Mouse (Mus musculus) hindbrain, embryonic 11.5 days (tissue): ENCODE measurements at regions not wholly inside any gene's neighbourhood (a gene's known extent, or its start where the extent isn't known, plus 50 kb on each side); places are given as distances from the start of the nearest gene placed in this dataset.
A peak's percentile ranks its signal among the peaks of the same experiment; 100 is the strongest.

Source experiments
- ATAC-seq: fragments of 200-750 bp; cut with Nextera tagmentation; 2 replicates; pipeline ENCODE4 v1.8.0; 2017; ENCODE audit warnings: mild to moderate bottlenecking, moderate TSS enrichment, moderate library complexity; ENCODE audit not compliant: low FRiP score
- DNase-seq: peaks from one replicate; pipeline ENCODE4 v3.0.0-alpha.2; 2015; ENCODE audit warnings: low spot score
- H3K27ac ChIP-seq: fragments of 300-500 bp; sonication (generic); 2 replicates; pipeline ENCODE4 v1.5.1; 2014; ENCODE audit warnings: mild to moderate bottlenecking, low read depth, low read length
- H3K27me3 ChIP-seq: fragments of 300-500 bp; sonication (generic); 2 replicates; pipeline ENCODE4 v1.6.1; 2014; ENCODE audit warnings: mild to moderate bottlenecking, low read length, moderate library complexity, mixed read lengths; ENCODE audit not compliant: control insufficient read depth, insufficient read depth
- H3K36me3 ChIP-seq: fragments of 300-500 bp; sonication (generic); 2 replicates; pipeline ENCODE4 v1.6.1; 2014; ENCODE audit warnings: mild to moderate bottlenecking, low read length, moderate library complexity, mixed read lengths; ENCODE audit not compliant: control insufficient read depth, insufficient read depth
- H3K4me1 ChIP-seq: fragments of 300-500 bp; sonication (generic); replicated peaks from 2 replicates; pipeline ENCODE4 v1.6.1; 2014; ENCODE audit warnings: low read length, mixed read lengths; ENCODE audit not compliant: control insufficient read depth, insufficient read depth
- H3K4me2 ChIP-seq: fragments of 300-500 bp; sonication (generic); replicated peaks from 2 replicates; pipeline ENCODE4 v1.6.1; 2014; ENCODE audit warnings: mild to moderate bottlenecking, low read depth, low read length
- H3K4me3 ChIP-seq: fragments of 300-500 bp; sonication (generic); 2 replicates; pipeline ENCODE4 v1.5.1; 2014; ENCODE audit warnings: low read depth, low read length
- H3K9ac ChIP-seq: fragments of 300-500 bp; sonication (generic); 2 replicates; pipeline ENCODE4 v1.6.1; 2014; ENCODE audit warnings: low read depth, low read length
- H3K9me3 ChIP-seq: fragments of 300-500 bp; sonication (generic); 2 replicates; pipeline ENCODE4 v1.6.1; 2016; ENCODE audit warnings: low read length; ENCODE audit not compliant: control insufficient read depth
- WGBS: fragments of 180-500 bp; shearing (Covaris S2); extraction: QIAGEN DNeasy Blood & Tissue Kit; methylation state at CpG from one replicate; pipeline ENCODE4 v1.1.7; 2014; 5-methylcytosine and 5-hydroxymethylcytosine counted together

- Histone ChIP-seq H3K27ac (no peak overlapping the region), H3K9ac (no peak overlapping the region), H3K4me3 (no peak overlapping the region), H3K9me3 (no peaks in the 10 kb centered on the region), H3K36me3 (no peaks in the 10 kb centered on the region), H3K4me1 (no peaks in the 10 kb centered on the region), H3K4me2 (no peak overlapping the region), H3K27me3 (no peaks in the 10 kb centered on the region)
- 77% methylated on average over 7 of the region's 7 CpGs for WGBS
- ATAC-seq (no peak), DNase-seq (no peak)
Observed at GRCm38 (mm10) chr7:74688116-74688702, 133.6 kb upstream of the Slco3a1 start.

DNA sequence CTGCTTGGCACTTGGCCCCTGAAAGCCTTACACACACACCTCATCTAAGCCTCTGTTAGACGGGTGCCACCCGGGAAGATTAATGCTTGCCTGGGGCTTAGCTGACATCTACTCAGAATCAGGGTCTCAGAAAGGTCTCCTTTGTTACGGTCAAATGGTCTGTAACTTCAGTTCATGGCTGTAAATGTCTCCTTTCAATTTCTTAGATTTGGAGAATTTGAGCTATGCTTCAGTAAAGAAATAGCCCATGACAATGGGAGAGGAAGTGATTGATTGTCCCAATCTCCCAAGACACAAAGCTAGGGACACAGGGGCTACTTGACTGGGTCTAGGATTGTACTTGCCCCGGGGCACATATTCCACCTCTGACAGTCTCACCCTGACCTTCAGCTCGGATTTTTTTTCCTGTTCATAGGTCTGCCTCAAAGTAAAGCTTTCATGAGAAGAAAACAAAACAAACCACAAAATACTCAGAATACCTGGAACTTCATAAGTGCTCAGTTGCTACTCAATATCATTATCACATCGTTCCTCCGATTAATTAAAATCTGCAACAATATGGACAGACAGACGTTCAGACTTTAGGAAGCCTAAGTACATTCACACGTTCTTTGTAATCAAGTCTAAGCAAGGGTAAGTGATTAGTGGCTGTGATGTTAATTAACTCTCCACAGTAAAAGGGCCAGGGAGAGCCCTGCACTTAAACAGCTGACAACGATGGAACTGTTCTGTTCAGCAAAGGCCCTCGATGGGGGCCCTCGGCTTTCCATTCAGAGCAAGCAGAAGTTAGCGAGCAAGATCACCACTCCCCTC is 132.9 kb upstream of the Slco3a1 start:
- Histone ChIP-seq H3K36me3 (no peaks in the 10 kb centered on the region), H3K4me2 (no peak overlapping the region), H3K4me1 (no peaks in the 10 kb centered on the region), H3K4me3 (no peak overlapping the region), H3K27me3 (no peaks in the 10 kb centered on the region), H3K9me3 (no peaks in the 10 kb centered on the region), H3K9ac (no peak overlapping the region), H3K27ac (no peak overlapping the region)
- DNase-seq: peak; percentile 16
- peak; percentile 49; the same call in 1 of the 2 replicates for ATAC-seq
- 49% methylated on average over 13 of the region's 13 CpGs for WGBS

- no peak overlapping the region for H3K4me3 ChIP-seq
- no peak for DNase-seq
- H3K9ac ChIP-seq: no peak overlapping the region
- 83% methylated on average over 2 of the region's 2 CpGs for WGBS
- H3K36me3 ChIP-seq: no peaks in the 10 kb centered on the region
- no peak overlapping the region for H3K4me2 ChIP-seq
- no peaks in the 10 kb centered on the region for H3K27me3 ChIP-seq
- H3K27ac ChIP-seq: no peak overlapping the region
- no peaks in the 10 kb centered on the region for H3K4me1 ChIP-seq
- no peaks in the 10 kb centered on the region for H3K9me3 ChIP-seq
- ATAC-seq: no peak
Observed at GRCm38 (mm10) chr7:74683979-74684378, 129.4 kb upstream of the Slco3a1 start.

DNA sequence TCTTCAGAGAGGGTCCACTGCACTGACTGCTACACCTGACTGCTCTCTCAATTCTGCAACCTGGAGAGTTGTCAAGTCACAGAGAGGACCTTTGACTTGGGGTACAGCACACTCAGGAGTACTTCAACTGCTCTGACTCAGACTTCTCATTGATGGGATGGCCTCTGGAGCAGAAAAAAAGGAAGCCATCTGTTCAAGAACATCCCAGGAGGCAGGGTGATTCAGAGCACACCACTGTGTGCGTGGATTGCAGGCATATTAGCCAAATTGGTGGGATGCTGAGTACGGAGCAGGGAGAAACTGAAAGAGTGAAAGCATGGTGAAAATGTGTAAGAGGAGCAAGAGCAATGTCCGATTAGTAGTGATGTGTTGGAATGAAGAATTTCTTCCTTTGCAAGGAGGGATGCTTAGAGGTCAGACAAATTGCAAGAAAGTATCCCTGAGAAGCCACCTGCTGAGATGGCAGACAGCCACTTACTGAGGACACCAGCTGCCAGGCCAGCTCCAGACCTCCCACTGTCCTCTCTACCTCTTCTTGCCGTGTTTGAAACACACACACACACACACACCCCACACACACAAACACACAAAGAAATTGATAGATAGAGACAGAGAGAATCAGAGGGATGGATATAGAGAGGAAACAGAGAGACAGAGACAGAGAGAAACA is 119.2 kb upstream of the Slco3a1 start:
- DNase-seq (no peak), ATAC-seq (no peak)
- Histone ChIP-seq H3K4me2 (no peak overlapping the region), H3K4me3 (no peak overlapping the region), H3K9ac (no peak overlapping the region), H3K9me3 (no peaks in the 10 kb centered on the region), H3K27ac (no peak overlapping the region), H3K36me3 (no peaks in the 10 kb centered on the region), H3K4me1 (no peaks in the 10 kb centered on the region), H3K27me3 (no peaks in the 10 kb centered on the region)
- WGBS: 74% methylated on average over 4 of the region's 4 CpGs

DNA sequence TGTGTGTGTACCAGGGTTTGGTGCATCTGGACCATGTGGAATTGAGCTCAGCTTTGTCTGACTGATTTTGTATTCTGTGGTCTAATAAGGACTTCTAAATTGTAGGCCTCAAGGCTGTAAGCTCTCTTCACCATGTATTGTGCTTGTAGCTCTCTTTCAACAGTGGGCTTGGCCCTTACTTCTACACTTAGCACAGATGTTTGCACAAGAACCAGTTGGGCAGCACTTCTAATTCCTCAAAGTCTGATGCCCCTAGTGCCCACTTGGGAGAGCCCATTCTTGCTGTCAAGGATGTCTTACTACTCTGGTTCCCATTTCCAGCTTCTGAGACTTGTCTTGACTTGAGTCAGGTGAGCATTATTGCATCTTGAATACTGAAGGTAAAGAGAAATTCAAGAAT is 114.5 kb upstream of the Slco3a1 start:
- H3K4me3 ChIP-seq: no peak overlapping the region
- no peaks in the 10 kb centered on the region for H3K9me3 ChIP-seq
- H3K27me3 ChIP-seq: no peaks in the 10 kb centered on the region
- H3K27ac ChIP-seq: no peak overlapping the region
- no peak for ATAC-seq
- no peak for DNase-seq
- no peak overlapping the region for H3K4me2 ChIP-seq
- H3K4me1 ChIP-seq: no peaks in the 10 kb centered on the region
- no peak overlapping the region for H3K9ac ChIP-seq
- H3K36me3 ChIP-seq: no peaks in the 10 kb centered on the region

DNA sequence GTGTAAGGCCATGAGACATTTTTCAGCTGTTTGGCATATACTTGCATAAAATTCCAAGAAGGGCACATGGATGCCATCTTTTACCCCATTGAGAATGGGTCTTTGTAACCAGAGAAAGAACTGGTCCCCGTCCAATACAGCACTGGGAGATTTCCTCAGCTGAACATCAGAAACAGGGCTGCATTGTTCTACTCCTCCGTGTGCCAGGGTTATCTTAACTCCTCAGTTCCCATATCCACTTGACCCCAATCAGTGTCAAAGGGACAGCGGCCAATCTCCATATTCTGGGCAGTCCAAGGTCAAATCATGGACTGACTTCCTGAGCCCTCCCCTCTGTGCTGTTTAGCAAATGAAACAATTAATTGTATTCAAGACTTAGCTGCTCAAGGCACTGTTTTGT is 112.5 kb upstream of the Slco3a1 start:
- no peaks in the 10 kb centered on the region for H3K9me3 ChIP-seq
- DNase-seq: no peak
- WGBS: 68% methylated on average over 3 of the region's 3 CpGs
- no peak for ATAC-seq
- H3K9ac ChIP-seq: no peak overlapping the region
- no peaks in the 10 kb centered on the region for H3K36me3 ChIP-seq
- H3K27me3 ChIP-seq: no peaks in the 10 kb centered on the region
- no peak overlapping the region for H3K4me2 ChIP-seq
- H3K4me3 ChIP-seq: no peak overlapping the region
- no peaks in the 10 kb centered on the region for H3K4me1 ChIP-seq
- H3K27ac ChIP-seq: no peak overlapping the region

DNA sequence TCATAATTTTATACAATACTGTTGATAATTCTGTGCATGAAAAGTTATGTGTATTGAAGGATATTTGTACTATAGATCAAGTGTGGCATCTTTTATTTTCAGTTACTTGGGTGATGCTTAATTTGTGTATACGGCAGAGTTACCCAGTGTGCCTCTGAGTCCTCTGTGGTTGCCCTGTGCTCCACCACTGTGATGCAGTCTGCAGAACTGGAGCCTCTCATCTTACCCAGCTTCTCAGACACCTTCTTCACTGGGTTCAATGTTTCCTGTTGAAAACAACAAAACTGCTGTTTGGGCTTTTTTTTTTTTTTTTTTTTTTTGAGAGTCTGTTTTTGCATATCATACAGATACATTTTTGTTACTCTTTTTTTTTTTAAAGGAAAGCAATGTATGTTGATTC is 109.2 kb upstream of the Slco3a1 start:
- H3K9ac ChIP-seq: no peak overlapping the region
- no peak overlapping the region for H3K4me3 ChIP-seq
- ATAC-seq (no peak), DNase-seq (no peak)
- no peak overlapping the region for H3K4me2 ChIP-seq
- no peaks in the 10 kb centered on the region for H3K27me3 ChIP-seq
- H3K27ac ChIP-seq: no peak overlapping the region
- WGBS: 89% methylated on average over 1 of the region's 1 CpGs
- no peaks in the 10 kb centered on the region for H3K36me3 ChIP-seq
- no peaks in the 10 kb centered on the region for H3K4me1 ChIP-seq
- H3K9me3 ChIP-seq: no peaks in the 10 kb centered on the region

- ATAC-seq (no peak), DNase-seq (no peak)
- Histone ChIP-seq H3K9ac (no peak overlapping the region), H3K9me3 (no peaks in the 10 kb centered on the region), H3K27me3 (no peaks in the 10 kb centered on the region), H3K4me2 (no peak overlapping the region), H3K27ac (no peak overlapping the region), H3K4me3 (no peak overlapping the region), H3K36me3 (no peaks in the 10 kb centered on the region), H3K4me1 (no peaks in the 10 kb centered on the region)
- WGBS: 80% methylated on average over 2 of the region's 2 CpGs
Observed at GRCm38 (mm10) chr7:74647310-74647709, 92.7 kb upstream of the Slco3a1 start.

- Histone ChIP-seq H3K36me3 (no peaks in the 10 kb centered on the region), H3K27me3 (no peaks in the 10 kb centered on the region), H3K4me2 (no peak overlapping the region), H3K9ac (no peak overlapping the region), H3K27ac (no peak overlapping the region), H3K9me3 (no peaks in the 10 kb centered on the region), H3K4me1 (no peaks in the 10 kb centered on the region), H3K4me3 (no peak overlapping the region)
- WGBS: 87% methylated on average over 4 of the region's 4 CpGs
- ATAC-seq (no peak), DNase-seq (no peak)
Observed at GRCm38 (mm10) chr7:74640171-74640570, 85.6 kb upstream of the Slco3a1 start.
